Mouse (Mus musculus) bone marrow macrophage, adult 2 months (primary cell): ENCODE results near the gene Gak.

Experiments used
- CTCF ChIP-seq: IDR thresholded peaks from 2 replicates; pipeline ENCODE4 v1.5.1; 2012; ENCODE audit warnings: low read depth, mild to moderate bottlenecking, low read length, moderate library complexity
- POLR2A ChIP-seq: IDR thresholded peaks from 2 replicates; pipeline ENCODE4 v1.6.1; 2012; ENCODE audit warnings: mild to moderate bottlenecking, low read depth, low read length, borderline replicate concordance

DNA sequence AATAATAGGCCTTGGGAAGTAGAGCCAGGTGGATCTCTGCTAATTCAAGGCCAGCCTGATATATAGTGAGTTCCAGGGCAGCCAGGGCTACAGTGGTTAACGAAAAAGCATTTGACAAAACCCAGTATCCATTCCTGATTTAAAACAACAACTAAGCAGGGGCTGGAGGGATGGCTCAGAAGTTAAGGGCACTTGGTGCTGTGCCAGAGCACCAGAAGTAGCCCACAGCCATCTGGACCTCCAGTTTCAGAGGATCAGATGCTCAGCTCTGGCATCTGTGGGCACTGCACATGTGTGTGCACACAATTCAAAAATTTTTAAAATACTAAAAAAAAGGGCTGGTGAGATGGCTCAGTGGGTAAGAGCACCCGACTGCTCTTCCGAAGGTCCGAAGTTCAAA is 4.1 kb upstream of the Gak start:
- TF ChIP-seq POLR2A = no peak
- no peak for TF ChIP-seq CTCF
